Mouse (Mus musculus) cerebellum, adult (tissue): ENCODE measurements around the gene Gatad2a.
A peak's percentile ranks its signal among the peaks of the same experiment; 100 is the strongest.

Experiments
- ATAC-seq: cut with Nextera tagmentation; 2 replicates; pipeline ENCODE4 v1.9.2; 2017; ENCODE audit warnings: mild to moderate bottlenecking, moderate library complexity, mixed read lengths; ENCODE audit not compliant: insufficient number of reproducible peaks, low FRiP score, low TSS enrichment

Gatad2a gene

GRCm38 (mm10) chr8:69939633-69940032 lies 56.6 kb downstream of the Gatad2a start:
- ATAC-seq, result no peak

- ATAC-seq, result no peak
Observed at GRCm38 (mm10) chr8:69938245-69938982, 57.8 kb downstream of the Gatad2a start.

GRCm38 (mm10) chr8:69937466-69937865 lies 58.7 kb downstream of the Gatad2a start:
- no peak for ATAC-seq

- ATAC-seq, result no peak
Observed at GRCm38 (mm10) chr8:69936050-69936794, 60.0 kb downstream of the Gatad2a start.

GRCm38 (mm10) chr8:69935431-69935830 lies 60.8 kb downstream of the Gatad2a start:
- no peak for ATAC-seq

GRCm38 (mm10) chr8:69934582-69934981 lies 61.6 kb downstream of the Gatad2a start:
- ATAC-seq, result no peak

GRCm38 (mm10) chr8:69933811-69934210 lies 62.4 kb downstream of the Gatad2a start:
- ATAC-seq, result no peak

- no peak for ATAC-seq
Observed at GRCm38 (mm10) chr8:69926901-69927300, 69.3 kb downstream of the Gatad2a start.

- ATAC-seq, result no peak
Observed at GRCm38 (mm10) chr8:69923986-69924385, 72.2 kb downstream of the Gatad2a start.

GRCm38 (mm10) chr8:69921141-69921540 lies 75.0 kb downstream of the Gatad2a start:
- no peak for ATAC-seq

- no peak for ATAC-seq
Observed at GRCm38 (mm10) chr8:69919876-69920662, 76.1 kb downstream of the Gatad2a start.

GRCm38 (mm10) chr8:69919010-69919409 lies 77.2 kb downstream of the Gatad2a start:
- peak; percentile 62; the same call in 1 of the 2 replicates for ATAC-seq

GRCm38 (mm10) chr8:69918506-69918905 lies 77.7 kb downstream of the Gatad2a start:
- no peak for ATAC-seq

- no peak for ATAC-seq
Observed at GRCm38 (mm10) chr8:69915748-69916147, 80.4 kb downstream of the Gatad2a start.

GRCm38 (mm10) chr8:69914526-69914925 lies 81.7 kb downstream of the Gatad2a start:
- no peak for ATAC-seq

GRCm38 (mm10) chr8:69912478-69913074 lies 83.6 kb downstream of the Gatad2a start:
- ATAC-seq, result no peak

- ATAC-seq, result no peak
Observed at GRCm38 (mm10) chr8:69911917-69912316, 84.3 kb downstream of the Gatad2a start.

GRCm38 (mm10) chr8:69907106-69907505 lies 89.1 kb downstream of the Gatad2a start:
- ATAC-seq, result no peak

- ATAC-seq, result no peak
Observed at GRCm38 (mm10) chr8:69906260-69906659, 89.9 kb downstream of the Gatad2a start.

GRCm38 (mm10) chr8:69904096-69904495 lies 92.1 kb downstream of the Gatad2a start:
- no peak for ATAC-seq
